Mouse (Mus musculus): ENCODE measurements around the gene Adam8.

Gene Adam8

GRCm38 (mm10) chr7:139944291-139945240 lies 47.8 kb downstream of the Adam8 start:
- peak; percentile 14 for DNase-seq

GRCm38 (mm10) chr7:139943674-139944281 lies 48.6 kb downstream of the Adam8 start, which contains the start of gene Utf1:
Gene Utf1 (plus strand): TSS chr7:139943789.
- DNase-seq = peak; percentile 45 to 60

GRCm38 (mm10) chr7:139940476-139941209 lies 51.7 kb downstream of the Adam8 start:
- no peak for DNase-seq

- no peak for DNase-seq
Measured at GRCm38 (mm10) chr7:139937810-139938209, 54.6 kb downstream of the Adam8 start.

- DNase-seq = no peak
Measured at GRCm38 (mm10) chr7:139937138-139937537, 55.2 kb downstream of the Adam8 start.

GRCm38 (mm10) chr7:139936705-139937104 lies 55.7 kb downstream of the Adam8 start:
- no peak for DNase-seq

- DNase-seq = peak; percentile 74 to 82
Measured at GRCm38 (mm10) chr7:139930732-139931131, 61.6 kb downstream of the Adam8 start.

Data from kidney, postnatal 4 days (tissue).